Mouse (Mus musculus) Patski (cell line): ENCODE results near the gene Zc3h13. TPM values are rescaled to one million over a fixed set of nuclear protein-coding genes. Genes with fewer than 3 reads are reported as not detected.
A peak's percentile ranks its signal among the peaks of the same experiment; 100 is the strongest.

ENCODE experiments used
- ATAC-seq: fragments of 100-300 bp; one replicate; pipeline ENCODE4 v1.8.0; 2021
- CTCF ChIA-PET: fragments of 350-600 bp; sonication (Branson Sonifier 250); formaldehyde crosslinking; loops from one replicate; lab custom pipeline; 2022; ENCODE audit warnings: inconsistent platforms; lab: Charles Lee
- POLR2A ChIA-PET: fragments of 350-600 bp; sonication (Branson Sonifier 250); formaldehyde crosslinking; loops from one replicate; lab custom pipeline; 2022; ENCODE audit warnings: antibody characterized with exemption, inconsistent platforms; lab: Charles Lee
- DNase-seq: peaks from one replicate; pipeline ENCODE4 v3.0.0-alpha.2; 2011; ENCODE audit warnings: low read depth, low spot score
- H3K27me3 ChIP-seq: fragments of 371-371 bp; one replicate; pipeline ENCODE4 v1.5.1; 2021
- CTCF ChIP-seq: fragments of 100-300 bp; IDR thresholded peaks from one replicate; pipeline ENCODE4 v1.5.1; 2021
- in situ Hi-C: fragments of 300-500 bp; cut with MboI; formaldehyde crosslinking; loops from 3 replicates; pipeline ENCODE4 v1.11.1; 2018; ENCODE audit warnings: low pct_unique_long_range_greater_than_20kb, mixed read lengths
- polyA plus RNA-seq: library from polyadenylated mRNA; unstranded; gene quantifications from one replicate; pipeline ENCODE4 v1.2.3, GENCODE M21; 2021

The Zc3h13 gene
- polyA plus RNA-seq, 1 experiment from 2014 or later: 23.2 TPM

DNA sequence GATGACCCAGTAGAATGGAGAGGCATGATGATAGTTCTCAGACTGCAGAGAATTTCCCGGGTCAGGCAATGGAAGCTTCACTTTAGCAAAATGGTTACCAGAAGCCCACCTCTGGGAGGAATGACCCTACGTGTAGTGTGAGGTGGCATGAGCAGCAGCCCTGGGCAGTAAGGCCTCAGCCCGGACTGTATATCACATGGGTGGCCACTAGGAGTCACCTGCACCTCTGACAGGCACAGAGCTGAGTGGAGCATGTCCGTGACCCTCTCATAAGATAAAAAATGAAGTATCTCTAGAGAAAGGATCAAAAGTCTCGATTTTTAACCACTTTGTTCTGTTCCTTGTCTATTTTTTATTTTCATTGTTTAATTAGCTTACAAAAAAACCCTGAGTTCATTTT, 27.7 kb upstream of the Zc3h13 start:
- peak; percentile 45 for TF ChIP-seq CTCF
- ChIA-PET POLR2A (interaction anchor here (0.6 kb wide), 1 partner anchor 14 kb away, joined by 3 read pairs; no protein-coding TSS in a partner anchor), CTCF (interaction anchor here (1.7 kb wide), 1 partner anchor 20 kb away, joined by 3 read pairs; no protein-coding TSS in a partner anchor)
- DNase-seq: no peak
- in situ Hi-C loops: no loop called here
- H3K27me3 ChIP-seq: peaks cover 60% of the 10 kb centered on the region
- ATAC-seq: no peak

DNA sequence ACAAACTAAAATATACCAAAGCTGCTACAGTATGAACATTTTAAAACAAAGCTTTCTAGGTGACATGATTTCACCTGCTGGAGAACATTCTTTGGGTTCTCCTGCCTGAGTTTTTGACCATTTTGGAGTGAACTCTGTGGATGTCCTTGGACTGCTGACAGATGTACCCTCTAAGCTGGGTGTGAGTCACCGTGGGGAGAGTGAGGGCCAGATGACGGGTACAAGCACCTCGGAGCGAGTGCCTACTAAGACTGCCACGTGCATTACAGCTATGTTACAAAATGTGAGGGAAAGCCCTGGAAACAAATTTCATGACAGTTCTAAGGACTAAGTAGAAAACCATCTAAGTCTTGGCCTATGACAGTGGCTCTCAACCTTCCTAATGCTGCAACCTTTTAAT, 14.6 kb upstream of the Zc3h13 start:
- CTCF ChIA-PET: no interaction called here
- ATAC-seq: no peak
- in situ Hi-C loops: no loop called here
- DNase-seq: no peak
- H3K27me3 ChIP-seq: peaks cover 65% of the 10 kb centered on the region
- POLR2A ChIA-PET: no interaction called here
- TF ChIP-seq CTCF: no peak

DNA sequence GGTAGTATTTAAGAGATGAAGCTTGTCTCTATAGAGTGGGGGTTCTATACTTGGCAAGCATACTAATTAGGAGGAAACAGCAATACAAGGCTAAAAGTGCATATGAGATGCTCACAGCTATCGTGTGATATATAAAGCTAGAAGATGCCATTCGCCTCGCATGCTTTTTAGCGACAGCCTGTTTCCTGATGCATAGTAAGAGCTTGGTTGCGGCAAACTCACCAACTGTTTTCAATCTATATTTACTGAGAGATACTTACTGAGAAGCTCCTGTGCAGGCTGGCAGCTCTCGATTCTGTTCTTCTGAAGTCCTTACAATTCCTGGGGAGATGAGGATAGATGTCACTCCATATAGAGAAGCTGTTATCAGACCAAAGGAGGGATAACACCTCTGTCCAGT, 4.5 kb upstream of the Zc3h13 start:
- DNase-seq (no peak), ATAC-seq (no peak)
- ChIA-PET POLR2A (no interaction called here), CTCF (no interaction called here)
- H3K27me3 ChIP-seq: peaks cover 51% of the 10 kb centered on the region
- no peak for TF ChIP-seq CTCF
- in situ Hi-C loops: no loop called here

DNA sequence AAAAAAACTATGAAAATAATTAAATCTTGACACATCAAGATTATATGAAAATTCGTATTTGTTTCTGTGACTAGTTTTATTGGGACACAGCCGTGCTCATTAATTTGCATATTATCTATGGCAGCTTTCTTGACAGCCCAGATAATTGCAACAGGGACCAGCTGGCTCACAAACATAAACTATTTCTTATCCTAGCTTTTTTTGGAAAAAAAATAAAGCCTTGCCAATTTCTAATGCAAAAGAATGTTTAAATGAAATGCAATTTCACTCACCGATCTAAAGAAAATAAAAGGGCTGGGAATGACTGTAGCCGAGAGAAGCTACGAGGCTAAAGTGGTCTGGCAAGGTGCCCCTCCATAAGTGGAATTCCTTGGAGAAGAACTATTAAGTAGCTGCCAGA, 3.8 kb upstream of the Zc3h13 start:
- DNase-seq (no peak), ATAC-seq (no peak)
- POLR2A ChIA-PET: no interaction called here
- CTCF ChIA-PET: no interaction called here
- no peak for TF ChIP-seq CTCF
- H3K27me3 ChIP-seq: peaks cover 44% of the 10 kb centered on the region
- in situ Hi-C loops: no loop called here

DNA sequence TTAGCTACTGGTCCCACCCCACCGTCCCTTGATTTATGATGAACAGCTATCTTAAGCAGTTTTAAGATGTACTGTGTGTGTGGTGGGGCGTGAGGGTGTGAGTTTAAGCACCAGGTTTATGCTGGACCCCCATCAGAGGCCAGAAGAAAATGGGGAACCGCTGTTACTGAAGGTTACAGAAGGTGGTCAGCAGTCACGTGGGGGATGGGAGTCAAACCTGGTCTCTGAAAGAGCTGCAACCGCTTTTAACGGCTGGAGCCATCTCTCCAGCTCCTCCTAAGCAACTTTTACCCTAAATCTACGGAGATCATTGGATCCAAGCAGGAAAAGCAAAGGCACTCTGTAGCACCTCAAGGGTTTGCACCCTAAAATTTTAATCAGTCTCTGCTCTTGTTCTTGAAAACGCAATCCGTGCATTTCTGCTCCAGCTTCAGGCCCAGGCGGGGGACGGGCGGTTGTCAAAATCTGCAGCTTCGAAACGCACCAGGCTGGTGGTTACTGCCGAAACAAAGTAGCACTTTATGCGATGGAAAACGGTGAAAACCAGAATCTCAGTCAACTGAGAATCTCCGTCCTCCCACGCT, 472 bp upstream of the Zc3h13 start:
- peaks cover 30% of the 10 kb centered on the region for H3K27me3 ChIP-seq
- in situ Hi-C loops: no loop called here
- no peak for TF ChIP-seq CTCF
- POLR2A ChIA-PET: interaction anchor here (0.6 kb wide), 1 partner anchor 91 kb away, joined by 3 read pairs; no protein-coding TSS in a partner anchor
- CTCF ChIA-PET: interaction anchor here (0.9 to 1.2 kb wide), 3 partner anchors 10 to 386 kb away, joined by 3 read pairs; no protein-coding TSS in a partner anchor
- no peak for DNase-seq
- ATAC-seq: peak; percentile 40

DNA sequence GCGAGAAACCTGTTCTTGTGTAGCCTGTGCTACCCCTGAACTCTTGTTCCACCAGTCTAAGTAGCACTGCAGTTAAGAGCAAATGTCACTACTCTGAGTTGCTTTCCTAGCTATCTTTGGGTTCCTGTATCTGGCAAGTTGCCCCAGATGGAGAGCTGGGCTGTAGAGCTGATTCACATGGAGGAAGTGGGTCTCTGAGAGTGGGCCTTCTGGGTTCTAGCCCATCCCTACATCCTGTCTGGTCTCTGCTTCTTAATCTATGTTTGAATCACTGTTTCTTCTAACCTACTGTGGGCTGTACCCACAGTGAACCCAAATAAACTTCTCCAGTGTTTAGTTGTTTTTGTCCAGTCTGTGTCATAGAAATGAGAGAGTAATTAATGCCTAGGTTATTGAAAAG, 16.9 kb downstream of the Zc3h13 start:
- in situ Hi-C loops: no loop called here
- ATAC-seq (no peak), DNase-seq (no peak)
- H3K27me3 ChIP-seq: no peaks in the 10 kb centered on the region
- ChIA-PET CTCF (interaction anchor here (2.2 kb wide), 1 partner anchor 10 kb away, joined by 7 read pairs; no protein-coding TSS in a partner anchor), POLR2A (no interaction called here)
- TF ChIP-seq CTCF: no peak

DNA sequence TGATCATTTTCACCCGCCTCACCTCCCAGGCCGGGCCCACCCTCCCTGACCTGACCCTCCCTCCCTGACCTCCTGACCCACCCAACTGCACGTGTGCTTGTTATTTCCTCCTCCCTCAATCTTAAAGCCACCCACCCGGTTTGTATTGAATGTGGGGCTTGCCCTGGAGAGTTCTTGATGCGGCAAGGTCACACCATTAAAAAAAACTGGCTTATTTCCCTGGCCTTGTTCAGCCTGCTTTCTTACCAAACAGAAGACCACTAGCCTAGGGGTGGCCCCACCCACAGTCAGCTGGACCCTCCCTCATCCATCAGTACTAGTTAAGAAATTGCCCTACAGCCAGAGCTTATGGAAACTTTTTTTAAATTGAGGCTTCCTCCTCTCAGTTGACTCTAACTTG, 19.6 kb downstream of the Zc3h13 start:
- ChIA-PET POLR2A (no interaction called here), CTCF (no interaction called here)
- no peaks in the 10 kb centered on the region for H3K27me3 ChIP-seq
- no peak for TF ChIP-seq CTCF
- in situ Hi-C loops: no loop called here
- DNase-seq (no peak), ATAC-seq (no peak)

DNA sequence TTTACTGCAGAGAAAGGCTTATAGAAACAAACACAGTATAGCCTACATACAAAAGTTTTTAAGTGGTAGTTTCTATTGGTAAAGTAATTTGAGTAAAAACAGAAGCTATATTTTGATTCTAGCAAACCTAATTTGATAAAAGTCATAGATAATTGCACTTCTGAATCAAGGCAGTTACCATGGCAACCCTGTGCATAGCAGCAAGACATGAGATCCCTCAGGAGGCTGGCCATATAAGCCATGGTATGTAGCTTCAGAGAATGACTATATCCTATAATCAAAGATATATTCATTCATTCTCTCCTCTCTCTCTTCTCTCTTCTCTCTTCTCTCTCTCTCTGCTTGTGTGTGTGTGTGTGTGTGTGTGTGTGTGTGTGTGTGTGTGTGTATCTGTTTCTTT, 23.7 kb downstream of the Zc3h13 start:
- DNase-seq (no peak), ATAC-seq (no peak)
- ChIA-PET POLR2A (interaction anchor here (0.6 kb wide), 1 partner anchor 133 kb away, joined by 3 read pairs; no protein-coding TSS in a partner anchor), CTCF (no interaction called here)
- in situ Hi-C loops: no loop called here
- H3K27me3 ChIP-seq: no peaks in the 10 kb centered on the region
- TF ChIP-seq CTCF: no peak

DNA sequence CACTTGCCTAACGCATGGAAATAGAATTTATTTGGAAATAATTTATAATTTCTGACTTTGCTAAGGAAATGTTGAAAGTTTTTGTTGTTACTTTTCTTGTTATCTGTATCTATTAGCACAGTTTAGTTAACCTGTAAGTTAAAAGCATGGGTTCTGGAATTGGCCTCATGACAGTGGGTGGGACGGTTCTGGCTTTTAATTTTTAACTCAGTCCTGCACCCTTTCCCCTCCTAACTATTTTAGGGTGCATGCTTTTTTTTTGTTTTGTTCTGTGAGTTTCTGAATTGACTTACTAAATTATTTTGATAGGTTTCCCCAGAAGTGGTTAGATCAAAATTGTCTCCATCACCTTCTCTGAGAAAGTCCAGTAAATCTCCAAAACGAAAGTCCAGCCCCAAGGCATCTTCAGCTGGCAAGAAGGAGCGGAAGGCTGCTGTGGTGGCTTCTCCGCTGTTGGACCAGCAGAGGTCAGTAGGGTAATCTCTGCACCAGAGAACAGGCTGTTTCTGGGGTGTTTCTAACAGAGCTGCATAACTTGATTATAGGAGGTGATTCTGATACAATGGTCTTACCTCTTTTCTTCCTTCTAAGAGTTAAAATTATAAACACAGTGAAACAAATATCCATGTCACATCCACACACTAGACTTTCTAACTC, 25.3 kb downstream of the Zc3h13 start:
- in situ Hi-C loops: no loop called here
- ChIA-PET CTCF (interaction anchor here (2.1 kb wide), 1 partner anchor 9 kb away, joined by 7 read pairs; no protein-coding TSS in a partner anchor), POLR2A (no interaction called here)
- DNase-seq (no peak), ATAC-seq (no peak)
- peak; percentile 55 for TF ChIP-seq CTCF
- no peaks in the 10 kb centered on the region for H3K27me3 ChIP-seq

DNA sequence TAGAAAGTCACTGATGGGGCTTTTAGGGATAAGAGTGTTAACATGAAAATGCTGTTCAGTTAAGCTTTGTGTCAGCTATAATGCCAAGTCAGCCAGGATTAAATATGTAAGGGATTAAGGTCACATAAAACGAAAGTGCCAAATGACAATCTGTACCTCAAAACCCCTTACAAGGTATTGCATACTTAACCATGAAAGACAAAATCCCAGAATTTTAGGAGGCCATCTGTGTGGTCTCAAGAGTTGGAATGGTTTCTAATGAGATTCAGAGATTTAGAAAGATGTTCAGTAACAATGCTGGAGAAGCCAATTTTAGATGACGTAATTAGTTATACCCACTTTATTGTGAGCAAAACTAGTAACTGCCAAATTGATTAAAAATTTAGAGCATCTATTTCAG, 30.3 kb downstream of the Zc3h13 start:
- no peaks in the 10 kb centered on the region for H3K27me3 ChIP-seq
- ATAC-seq: no peak
- no peak for TF ChIP-seq CTCF
- no peak for DNase-seq
- ChIA-PET POLR2A (no interaction called here), CTCF (no interaction called here)
- in situ Hi-C loops: no loop called here

DNA sequence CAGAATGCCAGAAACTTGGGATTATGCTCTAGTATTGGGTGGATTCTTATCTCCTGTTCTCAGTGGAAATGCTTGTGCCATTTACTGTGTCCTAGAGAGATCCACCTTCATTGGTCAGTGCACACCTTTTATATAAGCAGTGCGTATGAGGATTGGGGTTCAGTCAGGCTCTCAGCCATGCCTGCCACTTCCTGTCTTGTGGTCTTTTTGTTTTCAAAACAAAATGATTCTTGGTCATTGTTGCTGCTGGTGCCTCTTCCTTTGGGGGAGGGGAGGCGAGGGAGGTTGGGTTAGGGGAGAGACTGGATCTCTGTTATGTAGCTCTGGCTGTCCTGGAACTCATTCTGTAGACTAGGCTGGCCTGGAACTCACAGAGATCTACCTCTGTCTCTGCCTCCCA, 34.6 kb downstream of the Zc3h13 start:
- no peak for ATAC-seq
- no peak for TF ChIP-seq CTCF
- ChIA-PET POLR2A (no interaction called here), CTCF (interaction anchor here (1.4 kb wide), 1 partner anchor 9 kb away, joined by 3 read pairs; no protein-coding TSS in a partner anchor)
- DNase-seq: no peak
- no peaks in the 10 kb centered on the region for H3K27me3 ChIP-seq
- in situ Hi-C loops: no loop called here
